Mouse (Mus musculus) thymus, adult 18-20 months (tissue): ENCODE data around the gene Zbtb20.
A peak's percentile ranks its signal among the peaks of the same experiment; 100 is the strongest.

ENCODE experiments used
- DNase-seq, 2 experiments: peaks; one replicate each; pipeline ENCODE4 v3.0.0; 2022; ENCODE audit warnings: mixed read lengths in 2 of 2

Gene Zbtb20

DNA sequence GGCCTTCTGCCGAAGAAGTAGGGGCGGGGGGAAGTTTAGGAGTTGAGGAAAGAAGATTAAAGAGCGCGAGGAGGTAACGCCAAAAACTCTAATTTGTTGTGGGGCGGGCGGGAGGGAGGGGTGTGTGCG, at the start of gene Zbtb20:
Gene Zbtb20 (plus strand): TSS at position 30 of the 129 bp plus-strand sequence.
- no peak for DNase-seq

DNA sequence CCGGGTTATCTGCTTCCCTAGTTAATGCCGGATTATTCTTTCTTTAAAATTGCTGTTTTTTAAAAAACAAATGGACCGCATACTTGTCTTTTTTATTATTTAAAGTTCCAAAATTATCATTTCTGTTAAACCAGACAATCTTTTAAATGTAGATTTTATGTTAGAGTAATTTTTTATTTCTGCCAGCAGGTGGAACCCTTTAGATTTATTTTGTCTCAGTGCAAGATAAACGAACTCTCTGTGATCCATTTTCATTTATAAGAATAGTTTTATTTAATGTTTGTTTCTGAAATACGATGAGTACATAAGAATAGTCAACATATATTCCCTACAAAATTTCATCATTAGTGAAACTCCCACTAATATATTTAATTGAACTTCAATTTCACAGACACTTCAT, 39.7 kb upstream of the Zbtb20 start:
- no peak for DNase-seq

DNA sequence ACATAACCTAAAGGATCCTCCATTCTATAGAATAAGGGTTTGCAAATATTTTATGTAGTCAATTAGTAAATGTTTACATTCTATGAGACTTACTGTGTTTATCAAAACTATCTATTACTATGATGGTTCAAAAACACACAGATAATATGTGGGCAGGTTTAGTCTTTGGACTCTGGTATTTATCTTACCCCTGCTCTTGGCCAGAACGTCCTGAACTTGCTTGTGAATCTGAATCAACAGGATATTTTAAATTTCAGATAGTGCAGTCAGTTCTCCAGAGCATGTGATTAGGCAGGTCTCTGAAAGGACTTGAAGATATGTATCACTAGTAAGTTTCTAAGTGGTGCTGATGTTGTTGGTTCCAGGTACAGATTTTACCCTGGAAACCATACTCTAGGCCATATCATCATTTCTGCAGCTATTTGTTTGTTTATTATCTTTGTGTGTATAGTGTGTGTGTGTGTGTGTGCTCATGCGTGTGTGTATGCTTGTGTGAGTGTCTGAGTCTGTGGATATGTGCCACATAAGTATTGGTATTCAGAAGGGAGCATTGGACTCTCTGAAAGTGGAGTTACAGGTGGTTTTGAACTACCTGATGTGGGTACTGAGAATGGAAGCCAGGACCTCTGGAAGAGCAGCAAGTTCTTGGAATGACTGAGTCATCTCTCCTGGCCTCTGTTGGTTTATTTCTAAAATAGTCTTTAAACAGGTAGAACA, 39.1 kb upstream of the Zbtb20 start:
- DNase-seq: no peak

DNA sequence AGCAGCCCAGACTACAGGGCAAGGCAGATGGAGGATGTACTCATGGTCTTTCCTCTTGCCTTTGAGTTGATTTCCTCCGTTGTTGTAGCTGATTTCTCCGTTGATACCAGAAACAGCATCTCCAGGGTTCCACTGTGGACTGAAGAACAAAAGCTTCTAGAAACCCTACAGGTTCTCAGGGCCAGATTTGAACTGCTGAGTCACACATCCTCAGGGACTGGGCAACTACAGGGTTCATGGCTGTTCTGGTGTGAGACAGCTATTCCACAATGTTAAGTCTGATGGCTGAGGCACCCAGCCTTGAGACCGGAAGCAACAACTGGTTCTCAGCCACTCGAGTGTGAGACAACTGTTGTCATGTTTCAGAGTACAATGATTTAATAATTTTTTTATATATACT, 37.5 kb upstream of the Zbtb20 start:
- no peak for DNase-seq

DNA sequence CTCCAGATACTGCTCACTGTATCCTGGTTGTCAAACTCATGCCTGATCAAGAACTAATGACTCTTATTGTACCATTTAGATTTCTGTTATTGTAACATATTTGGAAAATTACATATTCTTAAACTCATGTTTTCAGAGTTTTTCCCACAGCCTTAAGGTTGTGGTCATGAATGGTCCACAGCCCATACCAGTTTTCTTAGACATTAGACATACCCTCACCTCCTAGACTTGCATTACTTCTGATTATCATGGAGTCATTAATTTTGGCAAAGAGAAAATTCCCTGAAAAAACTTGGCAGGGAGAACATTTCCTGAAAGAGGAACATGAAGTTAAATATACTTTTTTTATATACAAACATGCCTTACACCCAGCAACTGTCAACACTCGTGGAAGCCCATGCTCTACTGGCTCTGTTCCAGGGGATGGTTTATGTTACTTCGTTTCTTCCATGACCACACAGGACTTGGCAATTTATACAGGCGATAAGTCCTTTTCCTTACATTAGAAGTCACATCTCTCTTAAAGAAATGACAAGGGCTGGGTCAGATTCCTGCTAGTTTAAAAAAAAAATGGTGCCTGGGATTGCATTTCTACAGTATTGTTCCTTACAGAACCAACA, 18.0 kb upstream of the Zbtb20 start:
- DNase-seq: no peak

DNA sequence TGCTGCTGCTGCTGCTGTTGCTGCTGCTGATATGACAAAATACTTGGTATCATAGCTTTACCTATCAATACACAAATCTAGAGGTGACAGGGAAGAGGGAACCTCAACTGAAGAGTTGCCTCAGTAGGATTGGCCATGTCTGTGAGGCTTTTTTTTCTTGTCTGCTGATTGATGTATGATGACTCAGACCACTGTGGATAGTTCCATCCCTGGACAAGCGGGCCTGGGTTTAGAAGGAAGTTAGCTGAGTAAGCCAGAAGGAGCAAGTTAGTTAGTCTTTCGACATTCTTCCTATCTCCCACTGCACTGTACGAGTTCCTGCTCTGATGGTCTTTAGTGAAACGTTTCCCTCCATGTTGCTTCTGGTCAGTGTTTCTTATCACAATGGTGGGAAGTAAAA, 16.4 kb upstream of the Zbtb20 start:
- DNase-seq: no peak

DNA sequence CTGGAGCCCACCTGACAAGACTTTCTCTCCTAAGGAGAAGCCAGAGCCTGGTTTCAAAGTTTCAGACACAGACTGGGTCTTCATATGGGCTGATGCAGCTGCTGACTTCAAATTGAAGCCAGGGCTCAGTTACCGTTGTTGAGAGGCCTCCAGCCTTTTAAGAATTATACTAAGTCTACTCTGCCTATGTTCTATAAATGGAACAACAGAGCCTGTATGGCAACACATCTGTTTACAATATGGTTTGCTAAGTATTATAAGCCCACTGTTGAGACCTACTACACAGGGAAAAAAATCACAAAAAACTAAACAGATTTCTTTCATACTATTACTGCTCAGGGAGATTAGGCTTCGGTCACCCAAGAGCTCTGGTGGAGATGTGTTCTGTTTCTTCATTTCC, 12.4 kb upstream of the Zbtb20 start:
- no peak for DNase-seq

DNA sequence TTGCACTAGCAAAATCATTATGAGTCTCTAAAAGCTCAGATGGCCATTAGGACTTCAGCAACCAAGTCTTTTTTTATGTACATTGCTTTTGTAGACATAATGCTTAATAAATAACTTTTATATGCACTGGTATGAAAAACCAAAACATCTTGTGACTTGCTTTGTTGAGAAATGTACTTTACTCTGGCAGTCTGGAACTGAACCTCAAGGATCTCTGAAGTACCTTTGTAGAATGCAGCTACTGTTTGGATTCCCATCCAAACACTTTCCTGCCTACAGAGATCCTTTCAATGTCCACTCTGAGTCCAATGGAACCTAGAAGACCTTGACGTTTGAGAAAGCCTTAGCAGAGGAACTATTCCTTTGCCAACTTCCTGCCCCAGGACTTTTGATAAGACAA, 9.6 kb upstream of the Zbtb20 start:
- no peak for DNase-seq

DNA sequence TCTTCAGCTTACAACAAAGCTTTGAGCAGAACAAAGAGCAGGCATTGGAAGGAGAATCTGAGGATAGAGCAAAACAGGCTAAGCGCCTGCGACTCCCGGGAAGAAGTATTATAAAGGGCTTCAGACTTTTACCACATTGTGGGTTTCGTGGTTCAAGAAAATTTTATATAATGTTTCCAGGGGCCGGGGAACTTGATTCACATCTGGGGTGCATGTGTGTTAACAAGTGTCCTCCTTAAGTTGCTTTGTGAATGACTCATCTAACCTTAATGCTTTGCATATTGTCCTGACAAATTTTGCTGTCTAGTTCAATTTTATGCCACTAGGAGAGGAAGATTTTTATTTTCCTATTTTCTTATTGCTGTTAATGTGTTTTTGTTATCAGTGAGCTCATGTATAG, 3.6 kb upstream of the Zbtb20 start:
- no peak for DNase-seq

DNA sequence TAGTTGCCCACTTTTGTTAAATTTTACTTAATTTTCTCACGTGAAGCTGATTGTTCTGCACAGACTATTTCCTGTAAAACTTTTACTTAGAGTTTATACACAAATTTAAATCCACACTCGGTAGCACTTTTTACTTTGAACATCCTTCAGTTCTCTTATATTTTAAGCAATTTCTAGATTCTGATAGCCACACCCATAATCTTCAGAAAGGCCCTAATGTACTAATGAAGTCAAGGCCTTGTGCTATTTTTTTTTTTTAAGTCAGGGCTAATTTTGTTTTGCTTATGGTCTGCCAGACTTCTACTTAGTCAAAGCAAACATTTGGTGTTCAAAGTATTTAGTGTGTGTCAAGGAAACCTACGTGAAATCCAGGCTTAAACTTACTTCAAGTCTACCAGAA, 1.7 kb upstream of the Zbtb20 start:
- DNase-seq: no peak

DNA sequence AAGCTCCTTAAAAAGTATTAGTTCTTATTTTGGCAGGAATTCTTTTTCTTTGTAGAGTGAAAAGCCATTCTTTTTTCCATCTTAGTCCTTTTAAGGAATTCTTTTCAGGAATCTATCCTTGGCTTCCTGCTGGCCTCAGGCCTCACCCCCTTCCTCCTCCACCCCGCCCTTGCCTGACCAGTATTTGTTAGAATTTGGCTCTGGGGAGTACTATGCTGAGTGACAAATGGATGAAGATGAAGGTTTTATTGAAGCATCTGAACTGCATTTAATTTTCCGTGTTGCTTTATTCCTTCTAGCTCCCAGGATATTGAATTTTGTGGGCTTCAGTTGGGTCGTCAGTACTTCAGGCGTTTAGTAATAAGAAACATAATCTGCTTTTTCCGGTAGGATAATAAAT, 1.2 kb upstream of the Zbtb20 start:
- DNase-seq: peak in 1 of 2 experiments; percentile 17

DNA sequence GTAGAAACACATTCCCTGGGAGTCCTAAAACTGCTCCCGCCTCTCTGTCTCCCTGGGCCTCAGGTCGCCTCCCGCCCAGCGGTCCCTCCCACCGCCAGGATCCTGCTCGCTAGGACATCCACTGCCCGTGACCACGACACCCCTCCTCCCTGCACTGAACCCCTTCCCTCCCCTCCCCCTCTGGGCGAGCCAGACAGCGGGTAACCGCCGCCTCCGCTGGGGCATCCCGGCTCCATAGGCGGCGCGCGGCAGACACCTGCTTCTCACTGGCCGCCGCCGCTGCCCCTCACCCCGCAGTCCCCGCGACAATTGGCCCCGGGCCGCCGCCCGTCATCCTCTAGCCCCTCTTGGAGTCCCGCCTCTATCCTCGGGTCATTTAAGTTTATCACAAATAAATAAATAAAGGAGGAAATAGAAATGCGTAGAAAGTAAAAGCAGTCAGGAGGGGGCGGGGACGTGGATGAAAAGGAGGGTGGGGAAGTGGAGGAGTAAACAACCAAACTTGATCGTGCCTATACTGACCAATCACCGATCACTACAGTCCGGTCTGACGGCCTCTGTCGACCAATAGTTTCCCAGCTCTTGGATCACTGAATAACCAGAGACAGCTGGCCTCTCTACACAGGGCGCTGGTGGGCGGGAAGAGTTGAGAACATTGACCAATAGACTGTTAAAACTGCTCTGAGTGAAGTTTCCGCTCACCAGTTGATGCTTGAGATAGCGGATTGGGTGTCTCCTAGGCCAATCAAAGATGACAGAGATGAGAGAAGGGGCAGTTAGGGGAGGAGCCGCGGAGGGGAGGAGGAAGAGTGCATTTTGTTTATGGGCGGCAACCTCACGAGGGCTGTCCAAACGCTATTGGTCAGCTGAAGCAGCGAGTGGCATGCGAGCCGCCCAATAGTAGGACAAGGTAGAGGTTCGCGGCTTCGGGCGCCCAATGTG, 500 bp upstream of the Zbtb20 start:
- peak; percentile 97 to 99 for DNase-seq

DNA sequence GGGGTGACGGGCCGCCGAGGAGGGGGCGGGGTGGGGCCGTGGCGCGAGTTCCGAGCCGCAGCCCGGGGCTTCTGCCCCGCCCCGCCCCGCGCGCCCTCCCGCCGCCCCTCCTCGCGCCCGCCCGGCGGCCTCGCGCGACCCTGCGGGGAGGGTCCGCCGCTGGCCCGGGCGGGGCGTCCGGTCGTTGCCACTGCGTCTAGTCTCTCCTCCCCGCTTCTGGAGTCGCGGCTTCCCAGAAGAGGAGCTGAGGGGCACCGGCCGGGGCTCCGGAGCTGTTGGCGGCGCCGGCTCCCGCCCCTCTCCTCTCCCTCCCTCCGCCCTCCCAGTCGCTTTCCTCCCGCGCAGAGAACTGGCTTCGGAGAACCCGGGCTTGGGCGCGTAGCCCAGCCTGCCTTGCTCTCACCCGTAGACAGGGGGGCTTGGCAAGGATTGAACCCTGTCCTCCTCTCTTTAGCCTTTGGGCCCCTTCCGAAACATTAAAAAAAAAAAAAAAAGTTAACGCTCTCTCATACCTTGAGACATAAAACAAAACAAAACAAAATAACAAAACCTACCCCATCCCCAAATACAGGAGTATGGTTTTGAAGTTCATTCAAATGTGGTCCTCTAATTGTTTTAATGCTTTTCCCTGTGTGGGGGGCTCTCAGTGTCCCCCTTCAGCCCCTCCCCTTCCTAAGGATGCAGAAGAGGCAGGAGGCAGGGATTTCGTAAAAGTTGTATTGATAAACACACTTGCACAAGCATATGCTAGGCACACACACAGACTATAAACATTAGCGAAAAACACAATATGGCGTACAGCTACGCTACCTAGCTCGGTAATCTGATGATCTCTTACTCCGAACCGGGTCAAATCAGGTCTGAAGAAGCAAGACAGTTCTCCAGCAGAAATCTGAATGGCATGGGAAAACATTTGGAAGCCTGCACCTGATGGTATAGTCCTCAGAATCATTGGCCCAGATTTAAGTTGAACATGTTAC, 630 bp downstream of the Zbtb20 start:
- peak; percentile 64 to 71 for DNase-seq

DNA sequence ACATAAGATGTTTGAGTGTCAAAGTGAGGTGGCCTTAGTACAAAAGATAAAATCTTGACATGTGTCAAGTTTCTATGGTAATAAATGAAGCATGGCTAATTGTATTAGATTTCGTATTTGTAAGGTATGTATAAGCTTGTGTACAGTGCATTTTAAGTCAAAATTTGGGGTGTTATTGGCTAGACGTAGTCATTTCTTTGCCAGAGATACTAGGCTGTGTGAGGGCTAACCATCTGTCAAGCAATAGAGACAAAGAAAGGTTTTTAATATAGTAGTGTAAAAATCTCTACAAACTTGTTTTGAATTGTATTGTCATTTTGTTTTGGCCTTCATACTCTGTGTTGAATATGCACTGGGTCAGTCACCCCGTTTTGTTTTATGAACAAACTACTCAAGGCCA, 4.4 kb downstream of the Zbtb20 start:
- no peak for DNase-seq

DNA sequence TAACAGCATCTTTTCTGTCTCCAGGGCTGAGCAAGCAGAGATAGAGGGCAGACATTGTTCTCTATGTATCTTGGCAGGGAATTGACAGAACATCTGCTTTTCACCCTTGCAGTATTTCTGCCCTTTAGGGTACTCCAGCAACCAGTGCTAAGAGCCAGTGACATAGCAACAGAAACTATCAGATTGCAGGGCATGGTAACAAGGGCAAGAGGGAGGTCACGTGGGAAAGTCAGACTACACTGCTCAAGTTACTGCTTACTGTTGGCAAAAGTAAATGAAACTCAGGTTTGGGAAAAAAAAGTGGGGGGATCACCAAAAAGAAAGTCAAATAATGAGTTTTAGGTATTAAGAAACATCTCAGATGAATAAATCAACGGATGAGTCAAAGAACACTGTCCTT, 9.9 kb downstream of the Zbtb20 start:
- no peak for DNase-seq

DNA sequence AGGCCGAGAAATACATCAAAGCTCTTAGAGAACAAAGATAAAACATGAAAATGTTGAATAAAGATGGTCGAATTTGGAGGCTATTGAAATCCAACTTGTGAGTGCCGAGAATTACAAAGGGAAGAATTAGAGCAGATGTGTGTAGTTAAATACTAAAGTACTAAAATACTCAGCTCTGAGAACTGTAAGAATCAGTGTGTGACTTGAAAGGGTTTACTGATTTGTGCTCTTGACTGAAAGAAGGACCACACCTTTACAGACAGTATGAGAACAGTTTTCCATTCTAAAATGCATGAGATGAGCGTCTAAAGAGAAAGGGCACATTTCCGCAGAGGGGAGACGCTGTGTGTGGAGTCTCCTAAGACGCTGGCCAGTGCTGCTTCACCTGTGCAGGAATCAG, 10.3 kb downstream of the Zbtb20 start:
- no peak for DNase-seq

DNA sequence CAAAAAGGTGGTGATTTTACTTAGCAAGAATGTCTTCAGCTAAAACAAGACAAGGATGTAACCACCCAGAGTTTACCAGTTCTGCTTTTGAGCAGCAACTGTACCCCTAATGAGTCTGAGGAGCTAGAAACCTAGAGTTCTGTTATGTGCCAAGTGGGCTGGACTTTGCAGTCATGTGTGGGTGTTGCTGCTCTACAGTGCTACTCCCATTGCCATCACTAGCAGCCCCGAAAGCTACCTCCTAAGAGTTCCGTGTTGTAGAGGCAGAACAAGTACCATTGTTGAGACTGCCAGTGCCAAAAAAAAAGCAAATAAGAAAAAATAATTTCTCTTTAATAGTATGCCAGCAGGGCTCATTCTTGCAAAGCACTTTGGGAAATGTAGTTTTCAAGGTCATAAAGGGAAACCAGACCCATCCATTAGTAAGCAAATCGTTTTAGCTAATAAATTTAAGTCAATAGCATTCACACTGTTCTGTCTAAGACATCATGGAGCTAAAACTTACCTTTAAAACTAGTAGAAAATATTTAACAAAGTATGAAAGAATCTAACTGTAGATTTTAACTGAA, 21.5 kb downstream of the Zbtb20 start:
- no peak for DNase-seq

DNA sequence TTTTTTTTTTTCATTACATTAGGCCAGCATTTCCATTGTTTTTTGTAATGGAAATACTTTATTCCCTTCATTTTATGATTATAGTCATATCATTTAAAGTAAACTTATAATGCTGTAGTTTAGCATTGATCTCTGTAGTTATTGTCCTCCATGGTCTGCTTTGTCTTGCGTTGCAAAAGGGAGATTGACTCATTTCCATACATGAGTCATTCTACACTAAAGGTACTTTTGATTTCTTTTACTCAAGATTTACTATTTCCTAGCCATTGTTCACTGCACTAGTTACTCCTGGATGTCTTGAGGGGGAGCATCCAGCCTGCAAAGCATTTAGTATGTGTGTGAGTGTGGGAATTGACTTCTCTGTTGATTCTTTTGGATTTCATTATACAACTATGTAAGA, 24.6 kb downstream of the Zbtb20 start:
- no peak for DNase-seq

DNA sequence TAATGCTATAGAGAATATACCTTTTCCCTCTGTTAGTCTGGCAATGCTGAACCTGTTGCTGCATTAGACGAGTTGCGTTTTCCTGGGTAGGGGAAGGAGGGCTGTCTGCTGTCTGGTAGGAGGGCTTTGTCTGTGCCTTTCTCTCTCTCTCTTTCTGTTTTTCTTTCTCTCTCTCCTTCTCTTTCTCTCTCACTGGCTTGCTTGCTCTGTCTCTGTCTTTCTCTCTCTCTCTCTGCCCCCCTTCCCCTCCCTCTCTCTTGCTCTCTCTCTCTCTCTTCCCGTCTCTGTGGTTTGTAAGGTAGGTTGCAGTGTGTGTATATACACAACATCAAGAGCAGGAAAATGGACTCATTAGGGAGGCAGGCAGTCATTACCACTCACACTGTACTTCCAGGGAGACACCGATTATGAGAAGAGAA, 31.6 kb downstream of the Zbtb20 start:
- peak; percentile 11 to 39 for DNase-seq

DNA sequence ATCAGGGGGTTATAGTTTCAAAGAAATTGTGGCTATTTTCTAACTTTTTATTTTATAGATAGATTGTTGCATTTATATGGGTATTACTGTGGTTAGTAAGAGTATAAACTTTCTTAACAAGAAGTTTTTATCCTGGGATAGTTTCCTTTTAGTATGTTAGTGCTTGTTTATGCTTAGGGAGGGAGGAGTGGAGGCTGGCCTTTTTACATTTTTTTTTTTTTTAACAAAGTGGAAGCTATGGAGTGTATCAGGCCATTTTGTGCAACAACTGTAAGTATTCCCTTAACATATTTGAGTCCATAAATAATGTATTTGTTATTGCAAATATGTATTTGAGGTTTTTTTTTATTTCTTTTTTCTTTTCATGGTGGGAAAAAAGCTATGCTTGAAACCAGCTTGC, 32.7 kb downstream of the Zbtb20 start:
- DNase-seq: no peak

DNA sequence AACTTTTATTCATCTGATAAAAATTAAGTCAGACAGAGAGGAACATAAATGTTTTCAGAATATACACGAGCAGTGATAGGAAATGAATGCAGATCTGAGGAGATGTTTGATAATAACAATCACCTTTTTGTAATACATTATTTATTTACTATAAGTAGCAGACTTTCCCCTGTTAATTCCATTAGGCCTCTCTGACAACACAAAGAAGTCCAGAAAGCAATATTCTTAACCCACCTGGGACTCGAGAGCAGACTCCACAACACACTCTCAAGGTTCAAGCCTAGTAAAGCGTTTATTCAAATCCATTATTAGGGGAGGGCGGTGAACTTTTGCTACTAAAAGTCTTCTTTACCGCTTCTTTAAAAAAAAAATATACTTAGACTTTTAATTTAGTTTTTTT, 33.2 kb downstream of the Zbtb20 start:
- DNase-seq: no peak

DNA sequence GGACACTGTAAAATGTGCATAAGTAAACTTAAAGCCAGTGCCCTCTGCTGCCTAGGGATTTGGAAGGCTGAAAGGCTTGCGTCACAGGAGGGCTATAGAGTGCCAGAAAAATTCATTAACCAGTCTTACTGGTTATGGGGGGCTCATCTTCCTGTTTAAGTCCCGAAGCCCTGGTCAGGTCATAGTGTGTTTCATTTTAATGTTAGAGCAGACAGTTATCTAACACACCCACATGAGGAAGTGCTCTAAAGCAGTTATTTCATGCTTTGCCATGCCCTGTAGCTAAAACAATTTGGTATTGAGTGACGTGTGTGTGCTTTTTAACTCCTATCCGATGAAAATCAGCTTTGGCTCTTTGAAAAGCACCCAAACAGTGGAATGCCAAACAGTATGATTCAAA, 34.3 kb downstream of the Zbtb20 start:
- no peak for DNase-seq

DNA sequence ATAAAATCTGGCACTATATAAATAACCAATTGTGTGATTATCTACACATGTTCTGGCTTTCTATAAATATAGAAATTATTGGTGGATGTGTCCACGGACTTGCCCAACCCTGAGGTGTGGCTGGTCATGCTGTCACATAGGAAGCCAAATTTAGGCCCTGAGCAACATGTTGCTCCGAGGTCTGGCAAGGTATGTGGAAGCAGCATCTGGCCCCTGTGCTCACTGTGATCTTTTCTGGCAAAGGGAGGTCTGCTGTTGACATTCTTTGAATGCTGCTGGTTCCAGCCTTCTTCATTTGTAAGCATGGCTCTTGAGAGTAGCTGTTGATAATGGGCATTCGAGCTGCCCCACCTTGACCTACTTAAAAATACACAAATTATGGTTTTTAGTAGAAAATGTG, 35.0 kb downstream of the Zbtb20 start:
- no peak for DNase-seq
